Mouse (Mus musculus): ENCODE results near the gene Six1.
"Not testable (repeated sequence)": the region's sequence is repeated elsewhere in the genome, so short reads cannot be mapped to it uniquely, and the experiment has no call there.

Gene Six1

DNA sequence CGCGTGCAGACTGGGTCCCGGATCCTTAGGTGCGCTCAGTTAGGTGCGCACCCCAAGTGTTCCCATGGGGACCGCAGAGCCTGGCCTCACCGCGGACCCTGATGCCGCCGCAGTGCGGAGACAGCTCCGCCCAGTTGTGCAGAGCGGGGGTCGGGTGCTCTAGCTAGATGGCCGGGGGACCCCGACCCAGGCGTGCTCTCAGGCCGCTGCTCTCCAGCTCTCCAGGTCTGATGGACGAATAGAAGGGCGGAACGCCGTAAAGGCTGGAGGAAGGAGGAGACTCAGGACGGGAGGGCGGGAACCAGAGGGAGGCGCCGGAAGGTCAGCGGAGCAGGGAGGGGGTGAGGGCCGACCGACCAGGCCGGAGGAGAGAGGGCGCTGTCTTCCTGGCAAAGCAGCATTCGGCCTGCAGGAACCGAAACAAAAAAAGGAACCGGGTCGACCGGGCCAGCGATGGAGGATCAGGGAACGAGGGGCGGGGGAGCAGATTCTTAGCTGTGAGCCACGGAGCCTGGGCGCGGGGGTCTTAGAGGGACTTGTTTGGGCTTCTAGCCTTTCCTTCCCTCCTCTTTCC, at the start of gene Six1:
Gene Six1, minus strand, starts transcription at position 220 of the 574 bp plus-strand sequence.
- DNase-seq = peak; percentile 27

DNA sequence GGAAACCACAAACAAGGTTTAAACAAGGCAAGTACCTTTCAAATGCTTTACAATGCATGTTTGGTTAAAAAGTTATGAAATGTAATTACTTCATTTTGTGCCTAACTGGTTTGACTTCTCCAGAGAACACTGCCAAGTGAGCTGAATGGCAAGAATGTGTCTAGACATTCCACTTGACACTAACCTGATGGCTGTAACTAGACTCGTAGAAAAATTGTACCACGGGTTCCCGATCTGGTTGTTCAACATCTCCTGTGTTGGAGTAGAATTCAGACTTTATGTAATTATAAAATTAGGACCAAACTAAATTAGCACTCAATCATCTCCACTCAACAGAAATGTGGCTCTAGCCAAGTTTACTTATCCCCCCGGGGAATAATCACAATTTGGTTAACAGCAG, 44.9 kb upstream of the Six1 start:
- no peak for DNase-seq

DNA sequence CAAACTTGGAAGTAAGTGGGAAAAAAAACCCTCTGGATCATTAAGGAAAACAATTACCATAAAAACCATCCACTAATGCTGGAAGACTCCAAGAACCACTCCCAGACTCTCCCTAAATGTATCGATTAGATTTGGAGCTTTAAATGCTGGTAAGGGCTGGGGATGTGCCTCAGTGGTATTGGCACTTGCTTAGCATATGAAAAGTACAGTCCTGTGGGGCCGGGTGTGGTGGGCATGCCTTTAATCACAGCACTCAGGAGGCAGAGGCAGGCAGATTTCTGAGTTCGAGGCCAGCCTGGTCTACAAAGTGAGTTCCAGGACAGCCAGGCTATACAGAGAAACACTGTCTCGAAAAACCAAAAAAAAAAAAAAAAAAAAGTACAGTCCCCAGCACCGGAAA, 42.5 kb upstream of the Six1 start:
- not testable (repeated sequence) for DNase-seq

DNA sequence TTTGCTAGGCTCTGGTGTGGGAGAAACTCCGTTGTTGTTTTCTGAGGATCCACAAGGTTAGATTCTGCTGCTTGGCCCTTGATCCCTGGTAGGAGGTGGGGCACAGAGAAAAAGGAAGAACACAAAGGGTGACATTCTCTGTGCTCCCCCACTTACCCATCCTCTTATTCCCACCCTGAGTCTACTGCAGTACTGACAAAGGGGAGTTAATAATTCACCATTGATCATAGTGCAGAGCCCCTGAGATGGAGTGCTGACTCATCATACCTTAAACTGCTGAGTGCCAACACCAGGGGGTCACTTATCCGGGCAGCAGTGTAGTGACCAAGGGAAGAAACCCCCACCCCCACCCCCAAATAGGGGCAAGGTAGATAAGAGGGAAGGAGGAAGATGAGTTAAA, 40.9 kb upstream of the Six1 start:
- no peak for DNase-seq

DNA sequence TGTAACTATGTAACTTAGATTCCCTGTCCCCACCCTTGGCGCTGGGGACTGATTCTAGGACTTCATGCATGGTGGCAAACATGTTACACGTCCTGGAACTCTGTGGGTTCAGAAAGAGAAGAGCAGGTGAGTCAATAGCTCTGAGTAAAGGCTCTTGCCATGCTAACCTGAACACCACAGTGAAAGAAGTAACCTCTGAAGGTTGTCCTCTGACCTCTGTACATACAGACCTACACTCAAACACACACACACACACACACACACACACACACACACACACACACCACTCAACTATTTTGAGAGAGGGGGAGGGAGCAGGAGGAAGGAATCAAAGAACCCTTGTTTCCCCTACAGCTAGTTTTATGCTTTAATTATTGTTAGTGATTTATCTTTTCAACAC, 40.5 kb upstream of the Six1 start:
- DNase-seq = no peak

DNA sequence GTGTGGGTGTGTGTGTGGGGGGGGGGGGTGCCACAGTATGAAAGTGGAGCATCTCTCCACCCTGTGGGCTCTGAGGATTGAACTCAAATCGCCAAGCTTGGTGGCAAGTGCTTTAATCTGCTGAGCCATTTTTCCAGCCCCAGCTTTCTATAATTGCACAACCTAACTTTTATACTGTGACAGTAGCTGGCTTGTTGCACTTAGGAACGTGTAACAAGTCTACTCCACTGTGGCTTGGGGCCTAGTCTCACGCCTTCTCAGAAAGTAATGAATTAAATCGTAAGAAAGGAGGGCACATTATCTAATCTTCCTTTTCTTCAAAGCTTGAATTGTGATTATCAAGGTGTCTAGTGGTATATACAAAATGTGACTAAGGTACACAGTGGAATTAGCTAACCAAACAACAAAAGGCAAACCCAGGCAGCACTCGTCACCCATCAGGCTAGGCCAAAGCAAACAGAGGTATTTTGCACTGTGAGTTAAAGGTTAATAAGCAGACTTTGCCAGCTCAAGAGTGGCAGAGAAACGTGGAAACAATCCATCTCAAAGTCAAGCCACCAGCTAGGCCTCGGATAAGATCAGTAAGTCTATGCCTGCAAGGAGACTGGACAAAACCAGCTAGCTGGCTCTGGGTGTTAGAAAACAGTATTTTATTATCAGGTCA, 37.1 kb upstream of the Six1 start:
- no peak for DNase-seq

DNA sequence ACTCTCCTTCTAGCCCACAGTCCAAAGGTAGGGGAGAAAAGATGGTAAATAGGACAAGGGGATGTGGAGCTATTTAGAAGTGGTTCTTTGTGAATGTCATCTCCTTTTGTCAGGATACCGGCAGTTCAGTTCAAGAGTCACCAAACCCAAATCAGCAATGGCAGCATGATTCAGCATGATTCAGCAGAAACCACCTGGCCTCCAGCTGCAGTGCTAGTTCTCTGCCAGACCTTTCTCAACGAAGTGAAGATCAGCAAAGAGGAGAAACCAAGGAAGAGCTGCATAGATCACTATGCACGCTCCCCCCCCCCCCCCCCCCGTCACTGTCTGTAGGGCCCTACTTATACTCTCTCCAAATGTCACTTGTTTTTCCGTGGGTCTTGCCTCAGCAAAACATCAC, 35.2 kb upstream of the Six1 start:
- DNase-seq = peak; percentile 6

DNA sequence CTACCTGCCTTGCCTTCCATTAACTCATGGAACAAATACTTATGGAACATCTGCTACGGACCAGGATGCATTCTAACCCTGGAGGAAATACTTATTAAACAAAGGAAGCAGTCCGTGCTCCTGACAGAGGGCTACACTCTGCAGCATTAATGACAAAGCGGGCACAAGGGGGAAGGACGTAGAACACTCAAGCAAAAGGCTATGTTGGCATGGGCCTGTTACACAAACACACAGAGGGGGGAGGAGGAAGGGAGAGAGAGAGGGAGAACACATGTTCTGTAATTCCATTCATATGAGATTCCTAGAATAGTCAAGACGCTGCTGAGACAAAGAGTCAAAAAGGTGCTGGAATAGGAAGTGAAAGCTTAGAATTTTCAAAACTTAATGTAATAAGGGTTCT, 34.8 kb upstream of the Six1 start:
- no peak for DNase-seq

DNA sequence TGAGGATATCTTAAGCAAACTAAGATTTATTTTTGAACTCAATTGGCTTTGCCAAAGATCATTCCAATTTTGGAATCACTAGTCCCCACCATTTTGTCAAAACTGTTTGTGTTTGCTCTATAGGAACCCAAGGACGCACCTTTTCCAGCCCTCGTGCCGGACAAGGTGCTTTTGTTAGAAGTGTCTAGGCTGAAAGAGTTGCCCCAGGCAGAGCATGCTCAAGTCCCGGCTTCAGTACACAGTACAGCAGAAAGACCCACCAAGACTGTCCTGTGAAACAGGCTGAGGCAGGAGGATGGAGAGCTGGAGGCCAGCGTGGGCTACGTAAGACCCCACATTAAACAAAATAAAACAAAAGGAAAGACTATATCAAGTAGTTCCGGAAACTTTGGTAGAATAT, 33.4 kb upstream of the Six1 start:
- DNase-seq = no peak

DNA sequence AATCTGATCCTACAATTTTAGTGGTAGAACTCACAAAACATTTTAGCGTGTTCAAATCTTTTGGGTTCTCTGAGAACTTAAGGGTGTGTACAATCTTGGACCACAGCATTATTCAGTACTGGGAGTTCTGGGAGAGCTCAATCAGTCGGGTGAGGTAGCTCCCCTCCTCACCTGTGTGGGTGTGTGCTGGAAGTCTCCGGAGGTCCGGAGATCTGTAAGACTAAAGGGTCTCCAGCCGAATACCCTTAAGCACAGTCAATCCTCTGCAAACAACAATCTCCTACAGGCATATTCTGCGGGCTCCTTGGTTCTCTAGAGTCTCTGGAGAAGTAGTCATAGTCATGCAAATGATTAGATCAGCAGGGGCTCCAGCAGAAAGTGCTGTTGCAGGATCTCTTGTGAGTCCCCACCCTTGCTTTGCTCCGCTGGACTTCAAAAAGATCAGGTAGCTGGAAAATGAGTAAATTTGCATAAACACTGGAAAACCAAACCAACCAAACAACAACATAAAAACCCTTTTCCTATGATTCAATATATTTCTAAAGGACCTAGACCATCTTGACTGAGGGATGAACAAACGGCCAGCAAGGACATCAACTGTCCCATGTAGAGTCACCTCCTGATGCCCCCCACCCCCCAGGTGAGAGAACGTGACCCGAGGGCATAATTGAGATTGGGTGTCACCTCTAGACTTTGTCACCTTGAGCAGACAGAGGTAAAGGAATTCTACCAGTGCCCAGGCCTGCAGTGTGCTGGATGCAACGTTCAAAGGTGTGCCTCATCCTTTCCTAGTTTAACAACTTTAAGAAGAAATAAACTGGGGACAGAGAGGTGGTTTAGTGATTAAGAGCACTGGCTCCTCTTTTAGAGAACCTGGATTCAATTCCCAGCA, 32.3 kb upstream of the Six1 start:
- DNase-seq = no peak

DNA sequence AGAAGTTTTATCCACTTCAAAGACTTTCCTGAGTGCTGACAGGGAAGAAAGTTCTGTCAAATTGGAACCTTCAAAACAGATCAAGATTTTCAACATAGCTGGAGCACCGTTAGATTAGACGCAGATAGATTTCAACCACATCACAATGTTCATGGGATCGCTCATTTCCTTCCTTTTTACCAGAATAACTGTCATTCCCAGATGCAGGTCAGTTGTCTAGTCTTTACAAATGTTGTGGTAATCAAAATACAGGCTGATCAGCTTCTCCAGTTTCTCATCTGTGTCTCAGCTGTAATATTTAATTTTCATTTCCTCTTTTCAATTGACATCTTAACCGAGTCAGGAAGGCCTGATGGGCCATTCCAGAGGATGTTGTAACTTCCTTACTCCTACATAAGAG, 30.1 kb upstream of the Six1 start:
- DNase-seq = no peak

DNA sequence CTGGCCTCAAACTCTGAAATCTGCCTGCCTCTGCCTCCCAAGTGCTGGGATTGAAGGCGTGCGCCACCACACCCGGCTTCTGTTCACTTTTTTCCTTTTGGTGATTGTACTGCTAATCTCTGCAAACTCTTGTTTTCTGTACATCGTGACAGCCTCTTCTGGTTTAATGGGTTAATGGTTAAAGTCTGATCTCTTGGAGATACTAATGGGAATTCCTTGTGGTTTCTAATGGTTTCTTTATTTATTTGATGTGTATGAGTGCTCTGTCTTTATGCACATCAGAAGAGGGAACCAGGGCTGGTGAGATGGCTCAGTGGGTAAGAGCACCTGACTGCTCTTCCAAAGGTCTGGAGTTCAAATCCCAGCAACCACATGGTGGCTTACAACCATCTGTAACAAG, 28.1 kb upstream of the Six1 start:
- not testable (repeated sequence) for DNase-seq

DNA sequence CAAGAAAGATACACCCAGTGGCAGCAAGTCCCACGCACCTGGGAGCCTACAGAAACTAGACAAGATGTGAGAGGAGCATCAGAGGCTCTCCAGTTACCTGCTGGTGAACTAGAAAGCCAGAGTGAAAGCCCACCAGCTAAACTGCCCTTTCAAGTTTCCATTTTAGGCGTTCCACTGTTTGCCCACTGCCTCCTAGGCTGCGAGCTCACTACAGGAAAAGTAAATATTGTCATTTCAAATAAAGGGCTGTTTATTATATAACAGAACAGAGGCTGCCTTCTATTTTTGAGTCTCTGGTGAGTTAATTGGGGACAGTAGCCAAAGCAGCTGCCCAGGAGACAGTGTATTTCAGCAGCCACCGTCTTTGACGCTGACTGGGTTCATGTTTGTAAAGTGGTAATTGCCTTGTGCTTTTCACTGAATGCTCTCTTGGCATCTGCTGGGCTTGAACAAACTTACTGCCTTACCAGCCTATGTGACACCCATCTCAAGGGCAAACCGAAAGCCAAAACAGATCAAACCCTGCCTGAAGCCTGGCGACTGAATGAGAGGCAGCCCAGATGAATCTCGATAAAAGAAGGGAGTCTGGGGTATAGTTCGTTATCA, 7.2 kb upstream of the Six1 start:
- no peak for DNase-seq

DNA sequence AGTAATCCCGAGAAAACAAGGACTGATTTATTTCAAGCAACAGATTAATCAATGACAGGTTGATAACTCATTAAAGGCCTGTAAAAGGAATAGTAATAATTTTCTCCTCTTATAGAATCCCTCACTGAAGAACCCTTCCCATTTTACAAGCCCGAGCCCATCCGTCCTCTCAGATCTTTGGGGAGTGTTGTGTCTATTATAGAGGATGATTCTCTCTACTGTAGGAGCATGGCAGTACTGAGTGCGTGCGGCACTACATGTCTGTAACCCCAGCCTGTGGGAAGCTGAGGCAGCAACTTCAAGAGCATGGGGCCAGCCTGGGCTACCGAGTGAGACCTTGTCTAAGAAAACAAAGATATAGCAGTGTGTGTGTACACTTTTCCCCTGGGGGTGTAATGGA, 3.8 kb upstream of the Six1 start:
- DNase-seq = no peak

DNA sequence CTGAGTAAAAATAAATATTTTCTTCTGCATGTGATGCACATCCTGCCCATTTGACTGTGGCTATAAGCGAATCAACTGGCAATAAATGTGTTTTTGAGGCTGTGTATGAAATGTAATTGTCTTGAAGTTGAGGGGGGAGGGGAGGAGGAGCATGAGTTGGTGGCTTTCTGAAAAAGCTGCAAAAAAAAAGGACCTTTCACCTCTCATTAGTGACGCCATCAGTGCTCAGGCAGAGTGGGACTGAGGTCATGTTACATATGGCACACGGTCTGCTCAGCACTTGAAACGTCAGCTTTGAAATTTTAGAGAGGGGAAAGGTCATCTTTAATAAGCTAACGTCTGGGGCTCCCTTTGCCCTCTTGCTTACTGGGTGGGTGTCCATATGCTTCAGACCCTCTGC, 1.8 kb upstream of the Six1 start:
- DNase-seq = no peak

DNA sequence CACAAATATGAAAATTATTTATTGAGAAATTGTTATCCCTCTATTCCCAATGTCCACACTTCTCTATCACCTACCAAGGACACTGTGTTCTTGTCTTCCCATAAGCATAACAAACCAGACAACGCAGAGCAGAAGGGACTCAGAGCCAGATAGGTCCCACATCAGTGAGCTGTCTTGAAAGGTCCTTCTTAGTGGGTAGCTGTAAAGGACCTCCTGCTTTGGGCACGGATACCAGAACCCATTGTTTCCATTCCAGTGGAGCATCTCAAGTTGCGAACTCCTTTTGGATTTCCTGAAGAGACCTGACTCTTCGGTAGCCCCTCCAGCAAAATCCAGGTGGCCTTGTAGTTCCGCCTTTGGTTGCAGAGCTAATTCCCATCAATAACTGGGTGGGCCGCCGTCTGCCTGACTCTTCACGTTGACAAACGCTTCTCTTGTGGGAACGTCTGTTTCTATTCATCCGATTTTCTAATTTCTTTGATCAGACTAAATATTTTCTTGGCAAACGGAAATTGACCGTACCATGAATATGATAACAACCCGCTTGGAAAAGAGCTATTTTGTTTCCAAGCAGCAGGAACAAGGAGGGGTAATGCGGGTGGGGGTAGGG, 994 bp upstream of the Six1 start:
- DNase-seq = no peak

DNA sequence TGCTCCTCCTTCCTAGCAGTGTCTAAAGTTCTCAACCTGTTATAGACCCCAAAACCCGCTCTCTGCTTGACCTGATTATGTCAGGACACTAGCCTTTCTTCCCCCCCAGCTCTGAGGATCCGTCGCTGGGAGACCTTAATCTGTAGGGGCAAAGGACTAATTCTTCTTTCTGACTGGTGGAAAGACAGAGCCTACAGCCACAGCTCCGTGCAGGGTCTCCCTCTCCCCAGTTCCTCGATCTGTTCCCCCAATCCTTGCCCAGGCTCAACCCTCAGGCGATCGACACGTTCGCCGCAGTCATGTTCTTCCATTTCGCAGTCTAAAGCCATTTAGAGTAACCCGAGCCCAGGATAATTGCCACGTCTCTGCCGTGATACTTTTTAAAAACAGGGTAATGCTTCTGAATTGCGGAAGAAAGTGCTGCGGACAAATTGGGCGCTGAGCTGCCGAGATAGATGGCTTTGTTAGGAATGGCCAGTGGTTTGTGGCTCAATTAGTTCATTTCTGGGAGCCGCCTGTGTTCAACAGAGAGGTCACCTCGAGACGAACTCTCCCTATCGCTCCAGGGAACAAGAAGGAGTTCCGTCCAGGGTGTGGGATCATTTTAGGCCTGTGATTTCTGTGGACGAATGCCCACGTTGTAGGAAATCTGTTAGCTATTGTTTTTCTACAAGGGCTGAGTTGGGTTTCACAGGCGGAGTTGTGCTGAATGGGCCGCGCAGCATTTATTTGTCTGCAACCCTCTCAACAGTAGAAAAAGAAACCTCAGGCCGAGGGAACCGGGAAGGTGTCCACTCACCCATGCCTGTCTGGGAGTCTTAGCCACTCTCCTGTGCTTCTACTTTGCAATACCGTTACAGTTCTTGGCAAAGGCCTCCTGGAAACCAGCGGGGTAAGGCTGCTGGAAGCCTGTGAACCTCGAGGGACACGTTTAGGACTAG, 766 bp downstream of the Six1 start:
- no peak for DNase-seq

DNA sequence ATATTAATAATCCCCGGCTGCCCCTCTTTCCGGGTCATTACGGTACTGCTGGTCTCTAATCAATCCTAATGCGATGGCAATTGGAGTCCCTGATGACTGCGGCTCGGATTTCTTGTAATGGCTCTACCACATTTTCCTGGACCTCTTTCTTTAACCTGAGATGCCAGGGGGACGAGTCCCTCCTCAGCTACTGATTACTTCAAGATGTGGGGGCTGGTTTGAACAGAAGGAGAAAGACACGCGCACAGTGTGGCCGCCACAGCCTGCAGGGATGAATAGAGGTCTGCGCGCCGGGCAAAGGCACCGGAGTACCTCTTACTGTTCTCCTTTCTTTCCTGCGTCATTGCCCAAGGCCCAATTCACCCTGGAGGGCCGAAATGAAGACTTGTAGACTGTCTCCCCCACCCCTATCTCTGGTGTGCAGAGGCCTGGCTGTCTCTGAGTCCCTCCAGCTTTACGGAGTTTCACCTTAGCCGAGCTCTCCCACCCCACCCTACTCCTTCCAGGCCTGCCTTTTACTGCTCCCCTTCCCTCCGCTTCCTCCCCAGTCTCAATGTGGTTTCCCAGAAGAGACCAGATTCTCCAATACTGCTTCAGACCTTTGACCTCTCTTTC, 1.5 kb downstream of the Six1 start:
- DNase-seq = no peak

DNA sequence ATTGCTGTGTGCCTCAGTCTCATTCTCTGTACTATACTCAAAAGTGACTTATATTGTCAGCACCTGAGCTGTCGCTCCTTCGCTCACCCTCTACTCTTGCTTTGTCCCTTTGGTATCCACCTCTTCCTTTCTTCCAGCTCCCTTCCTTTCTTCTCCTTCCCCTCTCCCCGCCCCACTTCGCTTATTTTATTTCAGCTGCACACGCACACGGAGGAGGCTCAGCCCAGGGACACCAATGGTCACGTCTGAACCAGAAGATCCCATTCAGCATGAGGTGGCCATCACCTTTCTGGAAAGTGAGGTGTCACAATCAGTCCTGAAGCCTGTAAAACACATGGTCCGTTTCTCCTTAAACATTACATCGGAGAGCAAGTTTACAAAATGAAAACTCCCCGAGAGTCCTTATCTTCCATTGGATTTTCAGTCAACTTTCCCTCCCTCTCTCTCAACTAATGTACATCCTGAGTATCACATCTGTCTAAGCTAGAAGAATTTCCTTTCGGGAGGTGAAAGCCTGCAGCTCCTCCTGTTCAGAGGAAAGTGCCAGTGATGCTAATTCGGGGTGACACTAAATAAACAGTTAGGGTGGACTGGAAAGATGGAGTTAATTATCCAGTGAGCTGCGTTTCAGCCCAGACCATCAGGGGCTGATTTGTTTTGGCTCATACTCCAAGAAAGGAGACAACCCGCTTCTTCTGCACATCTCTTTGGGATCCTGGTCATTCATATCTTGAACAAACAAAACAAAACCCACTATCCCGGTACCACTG, 2.7 kb downstream of the Six1 start:
- DNase-seq = no peak

DNA sequence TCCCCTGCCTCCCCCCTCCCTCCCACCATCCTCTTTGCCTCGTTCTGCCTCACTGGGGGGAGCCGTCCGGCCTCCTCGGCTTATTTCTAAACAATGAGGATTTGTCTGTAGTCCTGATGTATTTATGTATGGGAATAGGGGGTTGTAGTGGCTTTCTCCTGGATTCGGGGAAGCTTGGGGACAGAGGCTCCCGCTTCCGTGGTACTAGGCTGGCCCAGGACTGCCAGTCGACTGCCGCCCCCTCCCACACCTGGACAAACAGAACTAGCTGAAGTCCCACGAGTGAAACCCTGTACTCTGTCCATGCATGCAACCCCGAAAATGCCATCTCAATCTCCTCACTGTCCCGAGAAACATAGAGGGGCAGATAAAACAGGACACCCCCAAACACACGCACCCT, 3.4 kb downstream of the Six1 start:
- DNase-seq = no peak
